Mouse (Mus musculus): ENCODE data around the gene Napepld. TPM values are rescaled to one million over a fixed set of nuclear protein-coding genes. Genes with fewer than 3 reads are reported as not detected.
"Not testable (repeated sequence)": the region's sequence is repeated elsewhere in the genome, so short reads cannot be mapped to it uniquely, and the experiment has no call there.

Napepld gene
- polyA plus RNA-seq, 2 experiments: 2.2 to 2.3 TPM

DNA sequence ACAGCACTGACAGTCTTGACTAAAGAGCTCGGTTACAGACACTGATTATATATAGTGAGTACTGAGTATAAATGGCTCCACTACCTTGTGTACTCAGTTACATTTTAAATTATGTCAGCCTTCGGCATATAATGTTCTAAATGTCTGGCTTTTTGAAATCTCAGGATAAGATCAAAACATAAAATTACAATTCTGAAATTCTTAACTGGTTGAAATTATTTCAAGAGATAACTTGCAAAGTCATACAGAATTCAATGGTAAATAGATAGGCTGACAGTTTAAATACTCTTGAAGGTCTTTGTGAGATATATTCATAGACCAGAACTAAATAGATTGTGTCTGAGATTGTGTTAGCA is 791 bp upstream of the Napepld start:
- H3K9me3 ChIP-seq (ENCODE audit: control insufficient read depth, low read length): no peaks in the 10 kb centered on the region
- WGBS: 53% methylated on average over 2 of the region's 2 CpGs
- H3K27ac ChIP-seq (replicated peaks; ENCODE audit: low read depth, low read length): peak overlapping the region; percentile 97; the same call in 1 of the 2 replicates
- H3K27me3 ChIP-seq (ENCODE audit: control insufficient read depth, insufficient read depth, low read length): no peaks in the 10 kb centered on the region
- peak overlapping the region; percentile 69 for H3K4me3 ChIP-seq (replicated peaks; ENCODE audit: low read length)
- peak overlapping the region; percentile 78 for H3K4me2 ChIP-seq (replicated peaks; ENCODE audit: low read depth, low read length, severe bottlenecking)
- ATAC-seq (ENCODE audit: low FRiP score, low read depth) (no peak), DNase-seq (ENCODE audit: low spot score) (no peak)
- TF ChIP-seq POLR2A (IDR thresholded peaks at IDR 0.05; ENCODE audit: borderline replicate concordance, extremely low read depth, insufficient read depth, insufficient read length): no peak
- H3K36me3 ChIP-seq (ENCODE audit: control insufficient read depth, insufficient read depth, low read length): no peaks in the 10 kb centered on the region
- no peaks in the 10 kb centered on the region for H3K4me1 ChIP-seq (ENCODE audit: control insufficient read depth, insufficient read depth, low read length)
- peak overlapping the region; percentile 89 for H3K9ac ChIP-seq (ENCODE audit: low read depth, low read length, severe bottlenecking)

GRCm38 (mm10) chr5:21700934-21701333 is 262 bp downstream of the Napepld start:
- Histone ChIP-seq H3K4me2 (replicated peaks; ENCODE audit: low read depth, low read length, severe bottlenecking) (peak overlapping the region; percentile 78), H3K4me1 (ENCODE audit: control insufficient read depth, insufficient read depth, low read length) (no peaks in the 10 kb centered on the region), H3K9me3 (ENCODE audit: control insufficient read depth, low read length) (no peaks in the 10 kb centered on the region), H3K27me3 (ENCODE audit: control insufficient read depth, insufficient read depth, low read length) (no peaks in the 10 kb centered on the region), H3K27ac (replicated peaks; ENCODE audit: low read depth, low read length) (no peak overlapping the region; the same call in 1 of the 2 replicates), H3K9ac (ENCODE audit: low read depth, low read length, severe bottlenecking) (peak overlapping the region; percentile 89), H3K36me3 (ENCODE audit: control insufficient read depth, insufficient read depth, low read length) (no peaks in the 10 kb centered on the region), H3K4me3 (replicated peaks; ENCODE audit: low read length) (peak overlapping the region; percentile 69)
- 0% methylated on average over 22 of the region's 22 CpGs for WGBS
- ATAC-seq (ENCODE audit: low FRiP score, low read depth) (peak; percentile 55), DNase-seq (ENCODE audit: low spot score) (no peak)
- TF ChIP-seq POLR2A (IDR thresholded peaks at IDR 0.05; ENCODE audit: borderline replicate concordance, extremely low read depth, insufficient read depth, insufficient read length): no peak

GRCm38 (mm10) chr5:21700272-21700821 is 849 bp downstream of the Napepld start:
- no peak overlapping the region for H3K27ac ChIP-seq (replicated peaks; ENCODE audit: low read depth, low read length)
- H3K9me3 ChIP-seq (ENCODE audit: control insufficient read depth, low read length): no peaks in the 10 kb centered on the region
- H3K4me1 ChIP-seq (ENCODE audit: control insufficient read depth, insufficient read depth, low read length): no peaks in the 10 kb centered on the region
- peak overlapping the region; percentile 78 for H3K4me2 ChIP-seq (replicated peaks; ENCODE audit: low read depth, low read length, severe bottlenecking)
- peak overlapping the region; percentile 89; the same call in 1 of the 2 replicates for H3K9ac ChIP-seq (ENCODE audit: low read depth, low read length, severe bottlenecking)
- no peaks in the 10 kb centered on the region for H3K36me3 ChIP-seq (ENCODE audit: control insufficient read depth, insufficient read depth, low read length)
- no peaks in the 10 kb centered on the region for H3K27me3 ChIP-seq (ENCODE audit: control insufficient read depth, insufficient read depth, low read length)
- TF ChIP-seq POLR2A (IDR thresholded peaks at IDR 0.05; ENCODE audit: borderline replicate concordance, extremely low read depth, insufficient read depth, insufficient read length): no peak
- ATAC-seq (ENCODE audit: low FRiP score, low read depth) (no peak), DNase-seq (ENCODE audit: low spot score) (no peak)
- WGBS: 17% methylated on average over 10 of the region's 10 CpGs
- peak overlapping the region; percentile 69 for H3K4me3 ChIP-seq (replicated peaks; ENCODE audit: low read length)

DNA sequence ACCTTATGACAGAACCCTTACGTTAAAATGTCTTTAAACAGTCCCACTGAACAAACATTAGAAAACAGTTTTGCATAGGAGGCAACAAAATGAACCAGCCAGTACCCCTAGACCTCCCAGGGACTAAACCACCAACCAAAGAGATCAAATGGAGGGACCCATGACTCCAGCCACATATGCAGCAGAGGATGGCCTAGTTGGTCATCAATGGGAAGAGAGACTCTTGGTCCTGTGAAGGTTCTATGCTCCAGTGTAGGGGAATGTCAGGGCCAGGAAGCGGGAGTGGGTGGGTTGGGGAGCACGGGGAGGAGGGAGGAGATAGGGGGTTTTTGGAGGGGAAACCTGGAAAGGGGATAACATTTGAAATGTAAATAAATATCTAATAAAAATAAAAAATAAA is 1.6 kb downstream of the Napepld start:
- H3K27ac ChIP-seq (replicated peaks; ENCODE audit: low read depth, low read length); H3K27me3 ChIP-seq (ENCODE audit: control insufficient read depth, insufficient read depth, low read length); H3K4me1 ChIP-seq (ENCODE audit: control insufficient read depth, insufficient read depth, low read length); DNase-seq (ENCODE audit: low spot score); H3K4me3 ChIP-seq (replicated peaks; ENCODE audit: low read length); H3K36me3 ChIP-seq (ENCODE audit: control insufficient read depth, insufficient read depth, low read length); H3K9me3 ChIP-seq (ENCODE audit: control insufficient read depth, low read length); H3K4me2 ChIP-seq (replicated peaks; ENCODE audit: low read depth, low read length, severe bottlenecking); ATAC-seq (ENCODE audit: low FRiP score, low read depth); H3K9ac ChIP-seq (ENCODE audit: low read depth, low read length, severe bottlenecking): not testable (repeated sequence)
- WGBS: 96% methylated on average over 3 of the region's 3 CpGs

GRCm38 (mm10) chr5:21694854-21695490 is 6.2 kb downstream of the Napepld start:
- no peaks in the 10 kb centered on the region for H3K27me3 ChIP-seq (ENCODE audit: control insufficient read depth, insufficient read depth, low read length)
- DNase-seq (ENCODE audit: low spot score) (no peak), ATAC-seq (ENCODE audit: low FRiP score, low read depth) (no peak)
- 90% methylated on average over 3 of the region's 3 CpGs for WGBS
- H3K36me3 ChIP-seq (ENCODE audit: control insufficient read depth, insufficient read depth, low read length): no peaks in the 10 kb centered on the region
- no peaks in the 10 kb centered on the region for H3K9me3 ChIP-seq (ENCODE audit: control insufficient read depth, low read length)
- H3K4me2 ChIP-seq (replicated peaks; ENCODE audit: low read depth, low read length, severe bottlenecking): no peak overlapping the region
- TF ChIP-seq POLR2A (IDR thresholded peaks at IDR 0.05; ENCODE audit: borderline replicate concordance, extremely low read depth, insufficient read depth, insufficient read length): no peak
- H3K9ac ChIP-seq (ENCODE audit: low read depth, low read length, severe bottlenecking): no peak overlapping the region
- no peaks in the 10 kb centered on the region for H3K4me1 ChIP-seq (ENCODE audit: control insufficient read depth, insufficient read depth, low read length)
- H3K27ac ChIP-seq (replicated peaks; ENCODE audit: low read depth, low read length): no peak overlapping the region
- no peak overlapping the region for H3K4me3 ChIP-seq (replicated peaks; ENCODE audit: low read length)

Data from limb, embryonic 14.5 days (tissue).